Mouse (Mus musculus) granulocyte monocyte progenitor cell, adult 5-6 weeks (primary cell): ENCODE results near the gene Card11. TPM values are rescaled to one million over a fixed set of nuclear protein-coding genes. Genes with fewer than 3 reads are reported as not detected.

ENCODE experiments used
- total RNA-seq, 2 experiments: library from RNA; stranded (forward) in 1 of 2; stranded (reverse) in 1 of 2; fragments of 200-712, 200-1000 nt in 1 of 2; fragments of >200 nt in 1 of 2; fragmentation: Nextera tagmentation in 1 of 2; gene quantifications; 2 replicates each; pipeline ENCODE4 v1.2.3; 2014 to 2017

Card11 gene
- total RNA-seq, 2 experiments from 2014 or later, result not detected

Other genes starting within 250 kb of the Card11 start
- 42.3 and 44.7 TPM in 2 replicates for gene Gna12, start 170.2 kb downstream of the Card11 start, total RNA-seq (2014; fragmentation: Nextera tagmentation)
- 34.9 and 35.3 TPM in 2 replicates for gene Gna12, start 170.2 kb downstream of the Card11 start, total RNA-seq (2017)
- not detected in 2 replicates for gene Sdk1, start 240.9 kb upstream of the Card11 start, total RNA-seq (2014; fragmentation: Nextera tagmentation)
- not detected in 2 replicates for gene Sdk1, start 240.9 kb upstream of the Card11 start, total RNA-seq (2017)